Mouse (Mus musculus) frontal cortex, postnatal 10 days (tissue): Measurements from ENCODE around the gene Tmem136.

ENCODE experiments used
- DNase-seq, 2 experiments: peaks; one replicate each; pipeline ENCODE4 v3.0.0; 2022; ENCODE audit warnings: low spot score in 2 of 2, mixed read lengths in 1 of 2

Tmem136 gene

GRCm38 (mm10) chr9:43078711-43079110 lies 37.7 kb downstream of the Tmem136 start:
- no peak for DNase-seq

DNA sequence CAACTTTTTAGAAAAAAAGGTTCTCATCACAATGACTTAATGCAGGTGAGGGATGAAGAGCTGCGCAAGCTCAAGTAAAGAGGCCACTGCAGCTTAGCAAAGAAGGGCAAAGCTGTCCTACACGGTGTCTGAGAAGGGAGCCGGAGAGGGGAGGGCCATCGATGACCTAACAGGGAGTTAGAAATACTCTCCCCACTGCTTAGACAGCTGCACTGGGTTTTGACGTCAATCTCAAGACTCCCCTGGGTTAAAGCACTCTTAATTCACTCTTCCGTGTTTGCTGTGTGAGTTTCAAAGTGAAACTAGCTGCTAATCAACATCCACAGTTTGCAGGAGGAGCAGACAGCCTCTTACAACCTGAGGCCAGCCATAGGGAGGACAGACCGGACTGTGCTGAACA lies 40.2 kb downstream of the Tmem136 start:
- DNase-seq, result no peak

DNA sequence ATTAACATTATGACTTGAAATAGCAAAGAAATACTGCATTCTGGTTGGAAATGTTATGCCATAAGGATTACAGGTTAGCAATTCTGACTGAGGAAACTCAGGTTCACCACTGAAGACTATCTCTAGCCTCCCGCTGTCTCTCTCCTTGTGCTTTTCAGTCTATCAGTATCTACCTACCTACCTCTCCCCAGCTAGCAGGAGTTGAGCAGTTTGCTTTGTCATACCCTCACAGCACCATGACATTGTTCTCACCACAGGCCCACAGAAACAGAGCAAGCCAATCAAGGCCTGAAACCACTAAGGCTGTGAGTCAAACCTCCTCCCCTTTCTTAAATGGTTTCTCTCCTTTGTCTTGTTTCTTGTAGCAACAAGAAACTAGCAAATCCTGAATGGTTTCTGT lies 41.8 kb downstream of the Tmem136 start:
- no peak for DNase-seq

DNA sequence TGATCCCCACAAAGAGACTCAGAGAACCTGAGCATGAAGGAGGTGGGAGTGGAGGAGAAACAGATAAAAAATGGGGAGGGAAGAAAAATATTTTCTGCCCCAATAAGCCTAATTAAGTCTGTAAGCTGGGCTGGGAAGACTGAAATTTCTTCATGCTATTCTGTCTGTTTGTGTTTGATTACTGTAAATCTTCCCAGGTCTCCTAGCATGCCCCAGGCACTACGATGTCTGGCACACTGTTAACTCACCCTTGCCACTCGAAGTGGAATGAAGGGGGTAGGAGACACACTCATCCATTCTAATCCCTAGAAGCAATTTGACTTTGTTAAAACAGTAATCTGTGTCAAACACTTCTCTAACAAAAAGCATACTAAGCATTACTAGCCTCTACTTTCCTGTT lies 44.6 kb downstream of the Tmem136 start:
- DNase-seq, result no peak

DNA sequence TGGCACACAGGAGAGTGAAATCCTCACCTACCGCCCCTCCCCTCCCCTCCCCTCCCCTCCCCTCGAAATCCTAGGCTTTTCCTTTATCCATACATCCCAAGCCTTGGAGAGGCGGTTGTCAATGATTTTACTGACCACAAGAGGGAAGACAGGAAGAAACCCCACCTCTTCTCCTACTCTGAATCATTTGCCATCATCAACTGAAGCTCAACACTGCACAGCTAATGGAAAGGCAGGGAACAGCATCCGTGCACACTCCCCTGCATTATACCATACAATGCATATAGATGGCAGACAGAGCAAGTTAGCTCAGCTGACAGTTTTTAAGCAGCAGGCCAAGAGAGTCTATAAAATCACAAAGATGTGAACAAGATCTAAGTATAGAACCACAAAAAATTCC lies 45.2 kb downstream of the Tmem136 start:
- no peak for DNase-seq

GRCm38 (mm10) chr9:43070566-43070965 lies 45.8 kb downstream of the Tmem136 start:
- no peak for DNase-seq

DNA sequence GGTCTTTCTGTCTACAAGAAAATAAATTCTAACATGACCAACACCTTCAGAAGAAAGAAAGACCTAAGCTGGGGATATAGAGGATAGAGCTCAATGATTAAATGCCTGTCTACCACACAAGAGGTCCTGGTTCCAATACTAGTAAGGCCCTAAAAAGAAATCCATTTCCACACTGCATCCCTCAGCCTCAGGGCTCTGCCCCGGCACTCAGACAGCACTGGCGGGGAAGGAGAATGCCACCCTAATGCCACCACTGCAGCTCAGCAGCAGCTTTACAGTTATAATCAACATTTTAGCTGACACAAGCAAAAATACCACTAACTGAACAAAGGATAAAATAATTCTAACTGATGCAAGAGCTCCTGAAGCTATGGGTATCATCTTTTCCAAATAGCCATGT lies 46.2 kb downstream of the Tmem136 start:
- no peak for DNase-seq

- no peak for DNase-seq
Measured at GRCm38 (mm10) chr9:43067896-43068295, 48.5 kb downstream of the Tmem136 start.

DNA sequence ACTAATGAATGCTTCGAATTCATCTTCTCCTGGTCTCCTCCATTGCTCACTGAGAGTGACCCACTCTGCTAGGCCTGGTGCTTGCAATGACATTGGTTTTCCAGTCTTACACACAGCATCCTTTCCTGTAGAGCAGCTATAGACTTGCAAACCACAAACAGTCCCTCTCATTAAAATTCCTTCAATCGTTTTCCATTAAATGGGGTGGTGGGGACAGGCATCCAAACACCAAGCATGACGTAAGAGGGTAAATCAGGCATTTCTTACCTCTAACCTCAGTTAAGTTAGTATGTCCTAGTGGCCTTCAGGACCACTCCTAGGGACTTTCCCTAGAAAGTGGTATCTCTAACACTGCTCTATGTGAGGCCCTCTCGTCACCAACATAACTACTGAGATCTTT lies 51.1 kb downstream of the Tmem136 start:
- DNase-seq, result no peak

GRCm38 (mm10) chr9:43061545-43061944 lies 54.8 kb downstream of the Tmem136 start:
- DNase-seq, result no peak
